Mouse (Mus musculus): Measurements from ENCODE around the gene Ydjc. TPM values are rescaled to one million over a fixed set of nuclear protein-coding genes. Genes with fewer than 3 reads are reported as not detected.

Gene Ydjc
- polyA plus RNA-seq, 1 experiment from 2014 or later: 19.8 TPM

GRCm38 (mm10) chr16:17182136-17182535, 37.7 kb downstream of the Ydjc start:
- no peak for DNase-seq (ENCODE audit: low spot score)
- Histone ChIP-seq H3K4me1 (replicated peaks; ENCODE audit: control insufficient read depth, insufficient read depth) (no peaks in the 10 kb centered on the region), H3K27me3 (ENCODE audit: control insufficient read depth, insufficient read depth, low read length) (no peaks in the 10 kb centered on the region), H3K4me2 (replicated peaks; ENCODE audit: low read depth) (no peak overlapping the region), H3K9me3 (ENCODE audit: control insufficient read depth, low read length) (no peaks in the 10 kb centered on the region), H3K27ac (replicated peaks) (no peak overlapping the region), H3K36me3 (ENCODE audit: control insufficient read depth, insufficient read depth, low read length) (no peaks in the 10 kb centered on the region), H3K9ac (ENCODE audit: low read length) (no peak overlapping the region), H3K4me3 (ENCODE audit: low read depth, low read length) (no peak overlapping the region)
- TF ChIP-seq EP300 (optimal IDR thresholded peaks at IDR 0.05) (no peak), CTCF (IDR thresholded peaks at IDR 0.05; ENCODE audit: low read depth) (no peak)
- 77% methylated on average over 2 of the region's 2 CpGs for WGBS
- ATAC-seq (ENCODE audit: low FRiP score, low TSS enrichment): no peak

GRCm38 (mm10) chr16:17183003-17183402, 38.6 kb downstream of the Ydjc start:
- no peaks in the 10 kb centered on the region for H3K9me3 ChIP-seq (ENCODE audit: control insufficient read depth, low read length)
- no peak overlapping the region for H3K4me2 ChIP-seq (replicated peaks; ENCODE audit: low read depth)
- H3K36me3 ChIP-seq (ENCODE audit: control insufficient read depth, insufficient read depth, low read length): no peaks in the 10 kb centered on the region
- no peak overlapping the region for H3K27ac ChIP-seq (replicated peaks)
- H3K4me3 ChIP-seq (ENCODE audit: low read depth, low read length): no peak overlapping the region
- no peak overlapping the region for H3K9ac ChIP-seq (ENCODE audit: low read length)
- DNase-seq (ENCODE audit: low spot score): no peak
- WGBS: 73% methylated on average over 3 of the region's 3 CpGs
- TF ChIP-seq EP300 (optimal IDR thresholded peaks at IDR 0.05): no peak
- no peak for TF ChIP-seq CTCF (IDR thresholded peaks at IDR 0.05; ENCODE audit: low read depth)
- ATAC-seq (ENCODE audit: low FRiP score, low TSS enrichment): no peak
- no peaks in the 10 kb centered on the region for H3K4me1 ChIP-seq (replicated peaks; ENCODE audit: control insufficient read depth, insufficient read depth)
- no peaks in the 10 kb centered on the region for H3K27me3 ChIP-seq (ENCODE audit: control insufficient read depth, insufficient read depth, low read length)

GRCm38 (mm10) chr16:17185475-17185874, 41.1 kb downstream of the Ydjc start:
- Histone ChIP-seq H3K4me2 (replicated peaks; ENCODE audit: low read depth) (no peak overlapping the region), H3K4me3 (ENCODE audit: low read depth, low read length) (no peak overlapping the region), H3K27me3 (ENCODE audit: control insufficient read depth, insufficient read depth, low read length) (no peaks in the 10 kb centered on the region), H3K9me3 (ENCODE audit: control insufficient read depth, low read length) (no peaks in the 10 kb centered on the region), H3K9ac (ENCODE audit: low read length) (no peak overlapping the region), H3K27ac (replicated peaks) (no peak overlapping the region), H3K4me1 (replicated peaks; ENCODE audit: control insufficient read depth, insufficient read depth) (no peaks in the 10 kb centered on the region), H3K36me3 (ENCODE audit: control insufficient read depth, insufficient read depth, low read length) (no peaks in the 10 kb centered on the region)
- DNase-seq (ENCODE audit: low spot score): no peak
- no peak for ATAC-seq (ENCODE audit: low FRiP score, low TSS enrichment)
- TF ChIP-seq EP300 (optimal IDR thresholded peaks at IDR 0.05): no peak
- no peak for TF ChIP-seq CTCF (IDR thresholded peaks at IDR 0.05; ENCODE audit: low read depth)

GRCm38 (mm10) chr16:17193823-17194222, 49.4 kb downstream of the Ydjc start:
- no peak overlapping the region for H3K4me3 ChIP-seq (ENCODE audit: low read depth, low read length)
- H3K27ac ChIP-seq (replicated peaks): no peak overlapping the region
- no peak overlapping the region for H3K9ac ChIP-seq (ENCODE audit: low read length)
- DNase-seq (ENCODE audit: low spot score) (no peak), ATAC-seq (ENCODE audit: low FRiP score, low TSS enrichment) (no peak)
- H3K27me3 ChIP-seq (ENCODE audit: control insufficient read depth, insufficient read depth, low read length): no peaks in the 10 kb centered on the region
- 80% methylated on average over 4 of the region's 4 CpGs for WGBS
- H3K36me3 ChIP-seq (ENCODE audit: control insufficient read depth, insufficient read depth, low read length): no peaks in the 10 kb centered on the region
- no peak overlapping the region for H3K4me2 ChIP-seq (replicated peaks; ENCODE audit: low read depth)
- no peaks in the 10 kb centered on the region for H3K4me1 ChIP-seq (replicated peaks; ENCODE audit: control insufficient read depth, insufficient read depth)
- H3K9me3 ChIP-seq (ENCODE audit: control insufficient read depth, low read length): no peaks in the 10 kb centered on the region
- TF ChIP-seq CTCF (IDR thresholded peaks at IDR 0.05; ENCODE audit: low read depth): no peak
- TF ChIP-seq EP300 (optimal IDR thresholded peaks at IDR 0.05): no peak

- peak overlapping the region; percentile 68 for H3K4me2 ChIP-seq (replicated peaks; ENCODE audit: low read depth)
- H3K27ac ChIP-seq (replicated peaks): peak overlapping the region; percentile 84
- H3K9me3 ChIP-seq (ENCODE audit: control insufficient read depth, low read length): no peaks in the 10 kb centered on the region
- no peaks in the 10 kb centered on the region for H3K27me3 ChIP-seq (ENCODE audit: control insufficient read depth, insufficient read depth, low read length)
- peak overlapping the region; percentile 91 for H3K4me3 ChIP-seq (ENCODE audit: low read depth, low read length)
- TF ChIP-seq CTCF (IDR thresholded peaks at IDR 0.05; ENCODE audit: low read depth) (no peak), EP300 (optimal IDR thresholded peaks at IDR 0.05) (no peak)
- H3K36me3 ChIP-seq (ENCODE audit: control insufficient read depth, insufficient read depth, low read length): no peaks in the 10 kb centered on the region
- peak overlapping the region; percentile 99 for H3K9ac ChIP-seq (ENCODE audit: low read length)
- ATAC-seq (ENCODE audit: low FRiP score, low TSS enrichment) (no peak), DNase-seq (ENCODE audit: low spot score) (no peak)
- H3K4me1 ChIP-seq (replicated peaks; ENCODE audit: control insufficient read depth, insufficient read depth): 0 out of 2 replicates have a peak, but pooled peaks cover 4% of the 10 kb centered on the region
- WGBS: 3% methylated on average over 24 of the region's 24 CpGs
Measured at GRCm38 (mm10) chr16:17200121-17200952, 55.9 kb downstream of the Ydjc start.
